Mouse (Mus musculus) small intestine, adult 2 months (tissue): ENCODE measurements at regions not wholly inside any gene's neighbourhood (a gene's known extent, or its start where the extent isn't known, plus 50 kb on each side); places are given as distances from the start of the nearest gene placed in this dataset.

Experiments
- CTCF ChIP-seq: fragments of 200-500 bp; IDR thresholded peaks from 2 replicates; pipeline ENCODE4 v1.5.1; 2012; ENCODE audit warnings: low read depth, mild to moderate bottlenecking, control low read depth, inconsistent platforms, low read length, moderate library complexity, mixed read lengths; ENCODE audit not compliant: insufficient replicate concordance, insufficient read length; ENCODE audit errors: extremely low read depth
- POLR2A ChIP-seq: fragments of 200-500 bp; IDR thresholded peaks from 2 replicates; pipeline ENCODE4 v1.6.1; 2012; ENCODE audit warnings: low read depth, mild to moderate bottlenecking, control low read depth, inconsistent platforms, low read length, moderate library complexity

- TF ChIP-seq CTCF (no peak), POLR2A (no peak)
Observed at GRCm38 (mm10) chr11:89871587-89871986, 94.1 kb upstream of the Ankfn1 start.
